Mouse (Mus musculus) myocyte (in vitro differentiated cells): ENCODE results near the gene Mlf2.
A peak's percentile ranks its signal among the peaks of the same experiment; 100 is the strongest.

ENCODE experiments used
- CEBPB ChIP-seq: IDR thresholded peaks from 2 replicates; pipeline ENCODE4 v1.6.1; 2011; ENCODE audit warnings: mild to moderate bottlenecking, moderate library complexity; ENCODE audit not compliant: poor library complexity, insufficient read depth, severe bottlenecking
- E2F4 ChIP-seq: IDR thresholded peaks from one replicate; pipeline ENCODE4 v1.6.1; 2011; ENCODE audit warnings: mild to moderate bottlenecking, control low read depth, moderate library complexity; ENCODE audit not compliant: insufficient read depth
- MAX ChIP-seq: IDR thresholded peaks from one replicate; pipeline ENCODE4 v1.6.1; 2011; ENCODE audit warnings: low read depth, mild to moderate bottlenecking, control low read depth
- MYOD1 ChIP-seq, 3 experiments: IDR thresholded peaks; one replicate each; pipeline ENCODE4 v1.6.1; 2011; ENCODE audit warnings: control low read depth in 2 of 3, low read depth in 2 of 3, mild to moderate bottlenecking in 2 of 3, moderate library complexity in 1 of 3; ENCODE audit not compliant: insufficient read length in 2 of 3, control insufficient read depth in 1 of 3
- POLR2A ChIP-seq: IDR thresholded peaks from one replicate; pipeline ENCODE4 v1.6.1; 2011; ENCODE audit warnings: low read depth, mild to moderate bottlenecking, control low read depth, moderate library complexity; ENCODE audit not compliant: insufficient read length
- POLR2AphosphoS2 ChIP-seq: IDR thresholded peaks from one replicate; pipeline ENCODE4 v1.6.1; 2011; ENCODE audit warnings: low read depth, control low read depth; ENCODE audit not compliant: insufficient read length
- REST ChIP-seq: IDR thresholded peaks from one replicate; pipeline ENCODE4 v1.6.1; 2011; ENCODE audit warnings: mild to moderate bottlenecking, control low read depth, moderate library complexity; ENCODE audit not compliant: insufficient read depth, insufficient read length
- SRF ChIP-seq: IDR thresholded peaks from one replicate; pipeline ENCODE4 v1.6.1; 2011; ENCODE audit warnings: low read depth; ENCODE audit not compliant: control insufficient read depth, insufficient read length
- TCF12 ChIP-seq: IDR thresholded peaks from one replicate; pipeline ENCODE4 v1.6.1; 2011; ENCODE audit warnings: mild to moderate bottlenecking, control low read depth; ENCODE audit not compliant: poor library complexity, insufficient read depth, severe bottlenecking
- TCF3 ChIP-seq: IDR thresholded peaks from one replicate; pipeline ENCODE4 v1.6.1; 2011; ENCODE audit warnings: low read depth, control low read depth; ENCODE audit not compliant: insufficient read length
- USF1 ChIP-seq: IDR thresholded peaks from one replicate; pipeline ENCODE4 v1.6.1; 2011; ENCODE audit warnings: low read depth, mild to moderate bottlenecking, control low read depth, moderate library complexity

GRCm38 (mm10) chr6:124919695-124920317, 11.4 kb upstream of the Mlf2 start, which contains the start of gene Ptms:
- peak; percentile 5 for TF ChIP-seq E2F4
- TF ChIP-seq POLR2A, result no peak
- no peak for TF ChIP-seq MAX
- peak; percentile 99 for TF ChIP-seq SRF
- TF ChIP-seq TCF3, result no peak
- no peak for TF ChIP-seq POLR2AphosphoS2
- TF ChIP-seq USF1, result no peak
- peak in 2 of 3 experiments; percentile 41 to 71 for TF ChIP-seq MYOD1 (IDR thresholded peaks at IDR 0.05; ENCODE audit: control insufficient read depth in 1 of 3, insufficient read length in 2 of 3, low read depth in 2 of 3)
- TF ChIP-seq CEBPB, result no peak
- no peak for TF ChIP-seq TCF12
- TF ChIP-seq REST, result no peak
